Mouse (Mus musculus) erythroblast, embryonic 14.5 days (primary cell): ENCODE results near the gene Smarcad1.

Experiments
- GATA1 ChIP-seq: IDR thresholded peaks from 2 replicates; pipeline ENCODE4 v1.6.1; 2012; ENCODE audit warnings: low read length, inconsistent platforms, mixed read lengths
- TAL1 ChIP-seq: IDR thresholded peaks from 3 replicates; pipeline ENCODE4 v1.6.1; 2012; ENCODE audit warnings: low read length, inconsistent platforms, mixed read lengths

DNA sequence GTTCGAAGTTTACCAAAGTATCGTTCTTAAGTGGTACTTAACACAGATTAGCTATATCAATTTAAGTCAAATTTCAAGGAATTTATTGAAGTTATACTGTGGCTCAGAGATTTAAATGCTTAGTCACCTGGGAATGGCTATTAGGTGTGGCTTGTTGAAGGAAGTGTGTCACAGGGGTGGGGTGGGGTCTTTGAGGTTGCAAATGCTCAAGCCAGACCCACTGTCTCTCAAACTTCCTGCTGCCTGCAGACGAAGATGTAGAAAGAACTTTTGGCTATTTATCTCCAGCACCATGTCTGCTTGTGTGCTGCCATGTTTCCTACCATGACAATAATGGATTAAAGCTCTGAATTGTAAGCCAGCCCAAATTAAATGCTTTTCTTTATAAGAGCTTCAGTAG lies 40.2 kb upstream of the Smarcad1 start:
- TF ChIP-seq GATA1 (no peak), TAL1 (no peak)
